Mouse (Mus musculus): Measurements from ENCODE around the gene Gm32802.
"Not testable (repeated sequence)": the region's sequence is repeated elsewhere in the genome, so short reads cannot be mapped to it uniquely, and the experiment has no call there.

Gm32802 gene

DNA sequence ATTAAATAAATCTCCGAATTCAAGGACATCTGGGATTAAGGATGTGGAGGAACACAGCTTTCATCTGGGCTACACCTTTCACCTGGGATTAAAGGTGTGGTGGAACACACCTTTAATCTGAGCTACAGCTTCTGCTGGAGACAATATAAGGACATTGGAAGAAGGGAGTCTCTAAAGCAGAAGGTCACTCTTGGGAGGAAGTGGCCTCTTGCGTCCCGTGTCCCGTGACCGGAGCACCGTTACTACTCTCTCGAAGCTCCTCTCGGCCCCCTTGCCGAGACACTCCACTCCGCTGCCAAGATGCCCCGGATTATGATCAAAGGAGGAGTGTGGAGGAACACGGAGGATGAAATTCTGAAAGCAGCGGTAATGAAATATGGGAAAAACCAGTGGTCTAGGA is at the start of gene Gm32802:
TSS of gene Gm32802 (plus strand) at position 301 of the 400 bp plus-strand sequence.
- not testable (repeated sequence) for DNase-seq (ENCODE audit: low read depth)

DNA sequence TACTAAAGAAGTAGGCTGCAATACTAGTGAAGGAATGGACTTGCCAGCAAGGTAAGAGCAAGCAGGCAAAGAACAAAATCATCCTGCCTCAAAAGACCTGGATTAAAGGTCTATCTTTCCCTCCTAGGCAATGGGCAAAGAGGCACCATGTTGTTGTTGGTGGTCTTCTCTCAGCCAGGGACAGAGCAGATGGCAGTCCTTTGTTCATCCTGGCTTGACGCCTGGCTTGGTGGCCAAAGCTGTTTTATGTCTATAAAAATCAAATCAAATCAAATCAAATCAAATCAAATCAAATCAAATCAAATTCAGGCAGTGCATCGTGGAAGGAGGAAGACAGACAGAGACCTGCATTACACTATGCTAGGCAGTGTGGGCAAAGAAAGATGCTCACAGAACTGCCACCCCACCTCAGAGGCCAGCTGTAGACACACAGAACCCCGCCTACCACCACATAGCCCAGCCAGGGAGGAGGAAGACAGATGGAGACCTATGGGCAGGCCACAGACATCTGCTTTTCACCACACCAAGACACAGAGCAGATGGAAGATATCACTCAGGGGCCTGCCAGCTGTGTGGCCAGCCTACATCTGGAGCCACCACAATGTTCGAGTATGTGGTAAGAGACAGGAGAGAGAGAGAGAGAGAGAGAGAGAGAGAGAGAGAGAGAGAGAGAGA is 42.6 kb upstream of the Gm32802 start:
- not testable (repeated sequence) for DNase-seq (ENCODE audit: low read depth)

DNA sequence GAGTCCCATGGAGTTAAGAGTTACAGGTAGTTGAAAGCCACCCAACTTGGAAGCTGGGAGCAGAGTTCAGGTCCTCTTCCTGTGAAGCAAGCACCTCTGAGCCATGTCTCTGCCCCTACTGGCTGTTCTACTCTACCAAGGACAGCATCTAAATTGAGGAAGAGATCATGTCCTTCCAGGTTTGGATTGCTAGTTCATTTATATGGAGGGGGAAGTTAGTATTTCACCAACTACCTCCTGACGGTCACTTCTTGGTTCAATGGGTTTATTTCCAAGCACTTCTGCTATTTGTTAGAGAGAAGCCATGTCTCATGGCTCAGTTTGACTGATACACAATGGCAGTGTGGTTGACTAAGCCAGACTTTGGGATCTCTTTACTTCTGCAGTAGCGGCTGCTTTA is 30.9 kb upstream of the Gm32802 start:
- not testable (repeated sequence) for DNase-seq (ENCODE audit: low read depth)

DNA sequence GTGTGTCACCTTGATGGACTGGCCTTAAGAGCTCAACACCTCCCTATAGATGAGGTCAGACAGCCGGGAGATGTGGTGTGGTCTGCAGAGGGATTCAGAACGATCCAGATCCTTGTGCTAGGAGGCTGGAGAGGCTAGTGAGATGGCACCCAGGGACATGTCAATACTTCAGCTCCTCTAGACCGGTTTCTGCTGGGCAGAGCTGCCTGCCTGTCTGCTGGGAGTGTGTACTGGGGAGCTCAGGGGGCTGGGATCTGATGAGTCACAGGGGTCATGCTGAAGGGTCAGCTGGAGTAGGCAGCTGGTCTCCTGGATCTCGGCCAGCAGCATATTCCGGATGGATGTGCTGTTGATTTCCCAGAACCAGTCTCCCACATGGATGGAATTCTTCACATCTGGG is 25.9 kb upstream of the Gm32802 start:
- not testable (repeated sequence) for DNase-seq (ENCODE audit: low read depth)

DNA sequence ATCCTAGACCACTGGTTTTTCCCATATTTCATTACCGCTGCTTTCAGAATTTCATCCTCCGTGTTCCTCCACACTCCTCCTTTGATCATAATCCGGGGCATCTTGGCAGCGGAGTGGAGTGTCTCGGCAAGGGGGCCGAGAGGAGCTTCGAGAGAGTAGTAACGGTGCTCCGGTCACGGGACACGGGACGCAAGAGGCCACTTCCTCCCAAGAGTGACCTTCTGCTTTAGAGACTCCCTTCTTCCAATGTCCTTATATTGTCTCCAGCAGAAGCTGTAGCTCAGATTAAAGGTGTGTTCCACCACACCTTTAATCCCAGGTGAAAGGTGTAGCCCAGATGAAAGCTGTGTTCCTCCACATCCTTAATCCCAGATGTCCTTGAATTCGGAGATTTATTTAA is 17.8 kb upstream of the Gm32802 start, which contains the start of gene Gm32717:
TSS of gene Gm32717 (minus strand) at position 101 of the 400 bp plus-strand sequence.
- DNase-seq (ENCODE audit: low read depth): not testable (repeated sequence)

DNA sequence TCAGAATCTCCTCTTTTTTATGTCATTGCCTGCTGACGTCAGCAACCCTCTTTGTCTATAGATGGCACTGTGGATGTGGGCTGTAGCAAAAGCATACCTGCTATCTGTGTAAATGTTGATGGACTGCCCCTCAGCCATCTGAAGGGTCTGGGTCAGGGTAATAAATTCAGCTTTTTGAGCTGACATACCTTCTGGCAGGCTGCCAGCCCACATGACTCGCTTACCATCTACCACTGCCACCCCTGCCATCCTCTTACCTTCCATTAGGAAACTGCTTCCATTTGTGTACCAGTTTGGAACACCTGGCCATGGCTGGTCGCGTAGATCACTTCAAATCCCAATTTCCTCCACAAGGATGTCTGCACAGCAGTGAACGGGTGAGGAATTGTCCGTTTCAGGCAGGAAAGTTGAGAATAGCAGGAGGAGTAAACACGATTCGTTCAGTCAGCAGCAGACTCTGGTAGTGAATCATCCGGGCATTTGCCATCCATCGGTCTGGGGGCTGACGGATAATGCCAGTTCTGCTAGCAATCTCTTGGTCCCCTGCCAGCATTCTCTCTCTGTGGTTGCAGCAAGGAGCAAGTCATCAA is 9.4 kb upstream of the Gm32802 start:
- not testable (repeated sequence) for DNase-seq (ENCODE audit: low read depth)

DNA sequence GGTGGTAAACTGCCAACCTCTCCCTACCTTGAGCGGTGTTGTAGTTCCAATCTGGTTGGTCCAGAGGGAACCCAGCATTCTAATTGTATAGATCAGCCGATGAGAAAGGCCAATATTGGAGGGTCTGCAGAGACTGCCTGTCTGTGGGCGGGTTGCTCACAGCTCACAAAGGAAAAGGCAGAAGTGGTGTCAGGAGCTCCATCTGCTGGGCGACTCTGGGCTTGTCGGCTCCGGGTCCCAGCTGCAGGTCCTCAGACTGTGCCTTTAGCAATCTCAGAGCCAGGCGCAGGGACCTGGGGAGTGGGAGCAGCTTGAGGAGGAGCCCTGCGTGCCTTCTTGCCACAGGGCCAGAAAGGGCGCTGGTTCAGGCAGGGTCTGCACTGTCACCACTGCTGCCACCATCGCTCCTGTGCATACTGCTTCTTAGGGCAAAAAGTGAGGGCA is 7.6 kb upstream of the Gm32802 start:
- no peak for DNase-seq (ENCODE audit: low read depth)

DNA sequence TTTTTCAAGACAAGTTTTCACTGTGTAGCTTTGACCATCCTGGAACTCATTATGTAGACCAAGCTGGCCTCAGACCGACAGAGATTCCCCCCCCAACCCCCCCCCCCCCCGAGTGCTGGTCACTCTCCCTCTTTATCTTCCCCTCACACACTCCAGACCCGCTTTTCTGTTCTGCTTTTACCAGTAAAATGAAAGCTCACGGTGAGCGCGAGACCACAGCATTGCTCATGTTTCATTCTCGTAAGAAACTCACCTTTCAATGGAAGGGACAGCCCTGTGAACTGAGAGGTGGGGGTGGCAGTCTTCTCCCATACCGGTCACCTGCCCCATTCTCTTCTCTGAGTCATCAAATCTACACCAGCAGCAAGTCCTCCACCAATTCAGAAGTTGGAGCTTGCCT is 10.3 kb downstream of the Gm32802 start:
- not testable (repeated sequence) for DNase-seq (ENCODE audit: low read depth)

DNA sequence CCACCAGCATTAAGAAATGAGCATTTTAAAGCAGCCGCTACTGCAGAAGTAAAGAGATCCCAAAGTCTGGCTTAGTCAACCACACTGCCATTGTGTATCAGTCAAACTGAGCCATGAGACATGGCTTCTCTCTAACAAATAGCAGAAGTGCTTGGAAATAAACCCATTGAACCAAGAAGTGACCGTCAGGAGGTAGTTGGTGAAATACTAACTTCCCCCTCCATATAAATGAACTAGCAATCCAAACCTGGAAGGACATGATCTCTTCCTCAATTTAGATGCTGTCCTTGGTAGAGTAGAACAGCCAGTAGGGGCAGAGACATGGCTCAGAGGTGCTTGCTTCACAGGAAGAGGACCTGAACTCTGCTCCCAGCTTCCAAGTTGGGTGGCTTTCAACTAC is 12.9 kb downstream of the Gm32802 start:
- DNase-seq (ENCODE audit: low read depth): not testable (repeated sequence)

DNA sequence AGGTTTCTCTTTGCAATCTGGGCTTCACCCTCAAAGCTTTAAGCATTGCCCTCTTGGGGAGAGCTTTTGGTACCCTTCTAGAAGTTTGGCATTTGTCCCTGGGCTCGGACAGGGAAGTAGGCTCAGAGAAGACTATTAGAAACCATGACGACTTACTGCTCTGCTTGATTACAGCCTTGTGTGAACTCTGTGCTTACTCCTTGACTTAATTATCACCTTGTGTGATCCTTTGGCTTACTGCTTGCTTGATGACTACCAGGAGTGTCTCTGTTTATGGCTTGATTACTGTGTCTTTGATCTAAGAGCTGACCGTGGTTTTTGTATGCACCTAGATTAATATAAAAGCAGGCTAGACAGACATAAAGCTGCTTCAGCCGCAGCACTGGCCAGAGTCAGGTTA is 19.6 kb downstream of the Gm32802 start:
- not testable (repeated sequence) for DNase-seq (ENCODE audit: low read depth)

DNA sequence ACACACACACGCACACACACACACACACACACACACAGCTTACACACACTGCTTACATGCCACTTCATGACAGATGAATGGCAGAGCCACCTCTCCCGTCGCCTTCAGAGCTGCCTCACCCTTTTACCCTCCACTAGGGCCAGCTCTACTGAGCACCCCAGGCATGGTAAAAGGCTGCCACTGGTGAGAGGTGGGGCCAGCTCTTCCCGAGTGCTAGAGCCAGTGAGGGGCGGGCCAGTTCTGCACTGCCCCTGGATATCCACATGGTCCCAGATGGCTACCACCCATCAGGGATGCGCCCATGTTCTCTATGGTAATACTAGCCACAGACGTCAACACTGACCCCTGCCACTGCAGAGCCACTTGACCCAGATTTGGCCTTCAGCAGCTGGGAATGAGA is 24.1 kb downstream of the Gm32802 start:
- not testable (repeated sequence) for DNase-seq (ENCODE audit: low read depth)

DNA sequence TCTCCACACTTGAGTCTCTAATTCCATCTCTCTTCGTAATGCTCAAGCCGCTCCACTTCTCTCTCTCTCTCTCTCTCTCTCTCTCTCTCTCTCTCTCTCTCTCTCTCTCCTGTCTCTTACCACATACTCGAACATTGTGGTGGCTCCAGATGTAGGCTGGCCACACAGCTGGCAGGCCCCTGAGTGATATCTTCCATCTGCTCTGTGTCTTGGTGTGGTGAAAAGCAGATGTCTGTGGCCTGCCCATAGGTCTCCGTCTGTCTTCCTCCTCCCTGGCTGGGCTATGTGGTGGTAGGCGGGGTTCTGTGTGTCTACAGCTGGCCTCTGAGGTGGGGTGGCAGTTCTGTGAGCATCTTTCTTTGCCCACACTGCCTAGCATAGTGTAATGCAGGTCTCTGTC is 24.5 kb downstream of the Gm32802 start:
- DNase-seq (ENCODE audit: low read depth): not testable (repeated sequence)

DNA sequence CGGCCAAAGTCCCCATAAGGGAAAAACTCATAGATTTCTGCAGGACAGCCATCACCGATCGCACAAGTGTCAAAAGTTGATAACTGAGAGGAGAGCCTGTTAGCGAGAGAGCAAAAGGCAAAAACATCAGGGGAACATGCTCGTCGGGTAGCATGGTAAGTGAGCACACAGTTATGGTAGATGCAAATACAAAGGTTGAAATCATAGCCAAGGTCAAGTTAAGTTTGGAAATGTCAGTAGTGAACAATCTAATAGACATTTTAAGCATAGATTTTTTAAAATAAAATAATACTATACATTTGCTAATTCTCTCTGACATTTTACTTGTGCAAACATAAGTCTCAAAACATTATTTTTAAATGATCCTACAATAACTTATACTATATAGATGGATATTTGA is 36.5 kb downstream of the Gm32802 start, which contains the start of gene Iltifb:
TSS of gene Iltifb (minus strand) at position 101 of the 400 bp plus-strand sequence.
- DNase-seq (ENCODE audit: low read depth): no peak

DNA sequence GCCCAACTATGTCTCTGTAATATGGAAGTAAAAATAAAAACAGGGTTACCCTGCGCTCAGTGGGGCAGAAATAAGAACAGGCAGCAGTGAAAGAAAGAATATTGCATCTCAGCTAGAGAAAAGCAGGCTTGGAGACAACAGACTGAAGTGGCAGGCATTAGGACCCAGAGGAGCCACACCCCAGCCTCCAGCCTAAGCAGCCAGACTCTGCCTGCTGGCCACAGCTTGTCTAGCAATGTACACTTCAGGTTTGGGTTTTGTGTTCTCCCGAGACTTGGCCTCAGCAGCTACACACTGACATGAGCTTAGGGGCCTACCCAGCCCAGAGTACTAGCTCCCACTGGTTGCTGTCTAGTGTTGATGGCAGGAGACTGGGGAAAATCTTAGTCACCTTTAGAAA is 43.6 kb downstream of the Gm32802 start:
- not testable (repeated sequence) for DNase-seq (ENCODE audit: low read depth)

Data from c-Kit-positive CD71-positive TER-119-negative erythroid progenitor cells, embryonic 14.5 days (primary cell).